Mouse (Mus musculus): Measurements from ENCODE around the gene Chid1.

- no peak for TF ChIP-seq CTCF (IDR thresholded peaks at IDR 0.05; ENCODE audit: low read depth)
- no peak for TF ChIP-seq EP300 (IDR thresholded peaks at IDR 0.05; ENCODE audit: low read depth)
These were observed 81.0 kb downstream of the Chid1 start for GRCm38 (mm10) chr7:141458661-141459060.
